Mouse (Mus musculus) hindlimb bud, embryonic 11.5 days (tissue): ENCODE results near the gene Pde4d.

Experiments
- DNase-seq: peaks from one replicate; pipeline ENCODE4 v3.0.0-alpha.2; 2012; ENCODE audit warnings: low read depth, low spot score; ENCODE audit errors: extremely low spot score

Pde4d gene

GRCm38 (mm10) chr13:108956059-108956458 lies 506.3 kb downstream of the Pde4d start:
- DNase-seq = no peak

- no peak for DNase-seq
Measured at GRCm38 (mm10) chr13:108964056-108964455, 514.3 kb downstream of the Pde4d start.

- no peak for DNase-seq
Measured at GRCm38 (mm10) chr13:108981144-108981543, 531.4 kb downstream of the Pde4d start.

GRCm38 (mm10) chr13:108998739-108999138 lies 549.0 kb downstream of the Pde4d start:
- no peak for DNase-seq

- DNase-seq = no peak
Measured at GRCm38 (mm10) chr13:109024703-109025102, 575.0 kb downstream of the Pde4d start.

GRCm38 (mm10) chr13:109047126-109047525 lies 597.4 kb downstream of the Pde4d start:
- DNase-seq = no peak

- no peak for DNase-seq
Measured at GRCm38 (mm10) chr13:109052805-109053204, 603.1 kb downstream of the Pde4d start.

- DNase-seq = no peak
Measured at GRCm38 (mm10) chr13:109053242-109054018, 603.7 kb downstream of the Pde4d start.

- DNase-seq = no peak
Measured at GRCm38 (mm10) chr13:109058045-109058444, 608.3 kb downstream of the Pde4d start.

GRCm38 (mm10) chr13:109066581-109067159 lies 616.9 kb downstream of the Pde4d start:
- no peak for DNase-seq

GRCm38 (mm10) chr13:109068258-109069219 lies 618.8 kb downstream of the Pde4d start:
- no peak for DNase-seq

GRCm38 (mm10) chr13:109073371-109073770 lies 623.6 kb downstream of the Pde4d start:
- DNase-seq = no peak

- no peak for DNase-seq
Measured at GRCm38 (mm10) chr13:109074078-109074477, 624.3 kb downstream of the Pde4d start.

- no peak for DNase-seq
Measured at GRCm38 (mm10) chr13:109092654-109093053, 642.9 kb downstream of the Pde4d start.

GRCm38 (mm10) chr13:109096654-109097053 lies 646.9 kb downstream of the Pde4d start:
- DNase-seq = no peak

GRCm38 (mm10) chr13:109116004-109116341 lies 666.2 kb downstream of the Pde4d start:
- DNase-seq = peak; percentile 80

GRCm38 (mm10) chr13:109116342-109117201 lies 666.8 kb downstream of the Pde4d start:
- DNase-seq = no peak

GRCm38 (mm10) chr13:109117210-109117791 lies 667.6 kb downstream of the Pde4d start:
- DNase-seq = peak; percentile 3

GRCm38 (mm10) chr13:109118296-109118800 lies 668.6 kb downstream of the Pde4d start:
- DNase-seq = no peak

- no peak for DNase-seq
Measured at GRCm38 (mm10) chr13:109121867-109122266, 672.1 kb downstream of the Pde4d start.
